Mouse (Mus musculus): ENCODE measurements around the gene Gse1. TPM values are rescaled to one million over a fixed set of nuclear protein-coding genes. Genes with fewer than 3 reads are reported as not detected.

The Gse1 gene
- polyA plus RNA-seq, 3 experiments from 2014 or later, result 2.0 to 4.0 (median 3.2) TPM

- ATAC-seq, result no peak
Observed at GRCm38 (mm10) chr8:120378306-120378705, 150.1 kb downstream of the Gse1 start.

GRCm38 (mm10) chr8:120379015-120379414 is 150.8 kb downstream of the Gse1 start:
- no peak for ATAC-seq

- no peak for ATAC-seq
Observed at GRCm38 (mm10) chr8:120381865-120382264, 153.6 kb downstream of the Gse1 start.

DNA sequence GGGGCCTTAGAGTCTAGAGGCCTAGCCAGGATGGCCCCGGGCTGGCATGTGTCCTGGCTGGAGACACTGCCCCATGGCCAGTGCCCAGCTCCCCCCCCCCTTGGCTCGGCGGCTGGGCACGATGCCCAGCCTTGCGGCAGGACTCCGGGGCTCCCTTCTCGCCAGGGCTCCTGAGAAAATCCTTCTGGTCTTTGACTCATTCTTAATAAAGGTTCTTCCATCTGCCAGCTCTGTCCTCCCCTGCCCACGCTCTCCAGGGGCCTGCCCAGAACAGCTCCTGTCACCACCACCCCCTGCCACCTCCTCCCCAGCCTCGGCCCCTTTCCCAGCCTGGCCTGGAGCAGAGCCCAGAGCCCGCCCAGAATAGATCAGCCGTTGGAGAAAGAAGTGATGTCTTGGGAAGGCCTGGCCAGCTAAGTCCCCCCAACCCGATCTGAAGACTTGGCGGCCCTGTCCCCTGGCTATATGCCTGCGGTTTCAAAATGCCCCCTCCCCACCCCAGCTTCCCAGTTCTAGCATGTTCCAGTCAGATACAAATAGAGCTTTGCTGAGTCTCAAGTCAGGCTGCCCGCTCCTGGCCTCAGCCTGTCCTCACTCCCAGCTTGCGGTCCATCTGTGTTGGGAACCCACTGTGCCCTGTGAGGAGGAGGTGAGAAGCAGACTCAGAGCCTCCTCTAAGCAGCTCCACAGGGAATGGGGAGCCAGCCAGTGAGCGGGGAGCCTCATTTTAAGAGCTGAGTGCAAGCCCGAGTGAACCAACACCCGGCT is 154.4 kb downstream of the Gse1 start:
- no peak for ATAC-seq

DNA sequence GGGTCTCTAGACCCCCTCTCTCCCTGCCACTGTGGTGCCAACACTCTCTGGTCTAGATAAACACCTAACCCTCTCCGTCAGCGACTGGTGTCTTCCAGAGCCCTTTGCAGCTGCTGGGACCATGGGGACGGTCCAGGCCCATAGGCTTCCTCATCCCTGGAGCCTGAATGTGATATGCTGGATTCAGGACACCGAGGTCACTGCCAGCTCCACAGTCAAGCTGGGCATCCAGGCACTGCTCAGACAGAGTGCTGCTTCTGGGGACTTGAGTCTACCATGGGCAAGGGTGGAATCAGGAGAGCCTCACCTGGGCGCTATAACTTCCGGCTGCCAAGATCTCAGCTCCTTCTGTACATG is 154.9 kb downstream of the Gse1 start:
- ATAC-seq, result no peak

GRCm38 (mm10) chr8:120383713-120384112 is 155.5 kb downstream of the Gse1 start:
- no peak for ATAC-seq

GRCm38 (mm10) chr8:120384745-120385144 is 156.5 kb downstream of the Gse1 start:
- no peak for ATAC-seq

DNA sequence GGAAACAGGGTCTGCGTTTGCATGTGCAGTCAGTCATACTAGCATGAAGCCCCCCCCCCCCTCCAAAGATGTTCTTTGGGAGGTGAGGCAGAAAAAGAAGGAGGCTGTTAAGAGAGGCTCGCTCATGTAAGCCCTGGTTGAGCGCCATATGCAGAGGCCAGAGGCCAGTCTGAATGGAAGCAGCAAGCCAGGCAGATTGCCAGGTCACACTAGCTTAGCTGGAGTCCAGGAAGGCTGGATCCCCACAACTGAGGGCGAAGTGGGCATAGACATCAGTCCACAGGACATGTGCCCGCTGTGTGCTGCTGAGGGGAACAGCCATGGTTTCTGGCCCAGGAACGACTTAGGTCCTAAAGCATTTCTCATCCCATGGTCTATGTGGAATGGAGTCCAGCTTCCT is 160.0 kb downstream of the Gse1 start:
- ATAC-seq, result no peak

DNA sequence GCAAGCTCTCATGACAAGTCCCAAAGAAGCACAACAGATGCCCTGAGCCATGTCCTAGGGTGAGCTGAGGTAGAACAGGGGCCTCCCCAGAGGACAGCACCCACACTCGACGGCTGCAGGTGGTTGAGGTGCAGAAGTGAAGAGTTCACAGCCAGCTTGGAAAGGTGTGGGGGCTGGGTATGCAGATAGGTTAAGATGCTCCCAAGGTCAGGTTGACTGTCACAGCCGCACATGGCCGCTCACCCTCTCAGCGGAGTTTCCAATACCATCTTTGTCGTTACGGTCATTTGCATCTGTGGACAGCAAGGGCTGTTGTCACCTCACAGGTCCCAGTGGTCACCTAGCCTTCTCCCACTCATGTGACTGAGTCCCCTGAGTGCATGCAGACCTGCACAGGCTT is 162.3 kb downstream of the Gse1 start:
- ATAC-seq, result no peak

- no peak for ATAC-seq
Observed at GRCm38 (mm10) chr8:120391856-120392255, 163.6 kb downstream of the Gse1 start.

DNA sequence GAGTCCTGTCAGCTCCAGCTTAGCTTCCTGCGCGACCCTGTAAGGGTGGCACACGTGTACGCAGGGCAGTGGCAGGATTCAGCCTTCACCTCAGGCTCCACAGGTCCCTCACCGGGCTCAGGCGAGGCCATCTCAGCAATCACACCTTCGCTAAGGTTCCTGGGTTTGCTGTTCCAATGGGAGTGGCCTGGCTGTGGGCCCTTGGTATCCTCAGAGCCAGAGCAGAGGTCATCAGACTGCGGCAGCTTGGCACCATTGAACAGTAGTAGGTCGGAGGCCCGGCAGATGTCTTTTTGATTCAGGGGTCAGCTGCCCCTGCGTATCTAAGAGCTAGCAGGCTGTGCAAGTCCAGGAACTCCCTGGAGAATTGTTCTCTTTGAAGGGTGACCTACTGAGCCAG is 164.8 kb downstream of the Gse1 start:
- ATAC-seq, result no peak

GRCm38 (mm10) chr8:120393871-120394275 is 165.6 kb downstream of the Gse1 start:
- ATAC-seq, result no peak

GRCm38 (mm10) chr8:120395892-120396291 is 167.6 kb downstream of the Gse1 start:
- ATAC-seq, result no peak

- peak; percentile 78 for ATAC-seq
Observed at GRCm38 (mm10) chr8:120396756-120397155, 168.5 kb downstream of the Gse1 start.

GRCm38 (mm10) chr8:120397444-120398411 is 169.5 kb downstream of the Gse1 start:
- no peak for ATAC-seq

DNA sequence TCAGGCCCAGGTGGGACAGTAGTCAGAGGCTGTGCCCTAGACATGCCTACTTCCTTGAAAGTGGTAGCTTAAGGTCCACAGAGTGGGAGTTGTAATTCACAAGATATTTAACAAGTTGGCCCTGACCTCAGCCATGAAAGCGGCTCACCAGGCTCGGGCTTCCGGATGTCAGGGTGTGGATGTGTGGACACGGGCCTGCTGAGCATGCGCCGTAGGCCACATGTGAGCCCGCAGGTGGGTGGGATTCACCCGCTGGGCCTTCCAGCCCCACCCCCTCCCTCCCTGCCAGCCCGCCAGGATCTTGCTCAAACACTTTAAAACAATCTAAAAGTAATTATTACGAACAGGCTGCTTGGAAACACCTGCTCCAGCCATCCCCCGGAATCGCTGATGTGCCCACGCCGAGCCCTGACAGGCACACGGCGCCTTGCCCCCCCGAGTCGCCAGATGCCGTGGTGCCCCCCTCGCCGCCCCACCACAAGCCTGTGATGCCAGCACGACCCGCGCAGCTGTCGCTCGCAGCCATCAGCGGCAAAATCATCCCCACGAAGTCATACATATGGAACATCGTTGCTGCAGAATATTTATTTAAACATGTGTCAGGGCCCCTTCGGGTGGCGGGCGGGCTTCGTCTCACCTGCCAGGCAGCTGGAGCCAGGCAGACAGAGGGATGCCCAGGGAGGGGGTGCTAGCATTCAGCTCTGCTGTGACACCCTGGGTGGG is 171.1 kb downstream of the Gse1 start:
- ATAC-seq, result no peak

DNA sequence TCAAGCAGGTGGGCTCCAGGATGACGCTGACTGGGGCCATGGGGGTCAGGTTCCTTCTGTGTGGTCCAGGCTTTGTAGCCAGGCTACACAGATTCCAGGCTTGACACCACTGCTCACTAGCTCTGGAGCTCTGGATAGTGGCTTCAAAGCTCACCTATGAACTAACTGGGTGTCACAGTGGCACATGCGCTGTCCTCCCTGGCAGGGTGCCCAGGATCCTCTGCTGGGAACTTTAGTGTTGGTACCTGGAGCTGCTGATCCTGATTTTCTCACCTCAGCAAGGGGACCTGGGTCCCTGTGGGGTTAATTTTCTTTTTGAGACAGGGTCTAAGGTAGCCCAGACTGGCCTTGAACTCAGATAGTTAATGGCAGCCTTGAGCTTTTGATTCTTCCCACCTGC is 173.0 kb downstream of the Gse1 start:
- ATAC-seq, result no peak

DNA sequence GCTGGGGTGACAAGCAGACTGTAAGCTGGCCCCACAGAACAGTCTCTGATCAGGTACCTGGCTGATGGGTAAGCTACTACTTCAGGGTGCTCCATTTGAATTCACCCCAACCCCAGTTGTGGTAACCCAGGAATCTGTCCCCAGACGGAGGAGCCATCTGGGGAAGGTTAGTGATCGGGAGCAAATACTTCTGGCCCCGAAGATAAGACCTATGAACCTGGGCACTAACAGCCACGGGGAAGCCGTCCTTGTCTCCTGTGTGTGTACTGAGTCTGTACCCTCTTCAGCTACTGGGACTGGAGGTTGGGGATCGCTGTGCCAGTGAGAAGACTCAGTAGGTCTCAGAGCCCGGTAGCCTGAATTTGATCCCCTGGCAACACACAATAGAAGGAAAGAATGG is 173.5 kb downstream of the Gse1 start:
- ATAC-seq, result no peak

DNA sequence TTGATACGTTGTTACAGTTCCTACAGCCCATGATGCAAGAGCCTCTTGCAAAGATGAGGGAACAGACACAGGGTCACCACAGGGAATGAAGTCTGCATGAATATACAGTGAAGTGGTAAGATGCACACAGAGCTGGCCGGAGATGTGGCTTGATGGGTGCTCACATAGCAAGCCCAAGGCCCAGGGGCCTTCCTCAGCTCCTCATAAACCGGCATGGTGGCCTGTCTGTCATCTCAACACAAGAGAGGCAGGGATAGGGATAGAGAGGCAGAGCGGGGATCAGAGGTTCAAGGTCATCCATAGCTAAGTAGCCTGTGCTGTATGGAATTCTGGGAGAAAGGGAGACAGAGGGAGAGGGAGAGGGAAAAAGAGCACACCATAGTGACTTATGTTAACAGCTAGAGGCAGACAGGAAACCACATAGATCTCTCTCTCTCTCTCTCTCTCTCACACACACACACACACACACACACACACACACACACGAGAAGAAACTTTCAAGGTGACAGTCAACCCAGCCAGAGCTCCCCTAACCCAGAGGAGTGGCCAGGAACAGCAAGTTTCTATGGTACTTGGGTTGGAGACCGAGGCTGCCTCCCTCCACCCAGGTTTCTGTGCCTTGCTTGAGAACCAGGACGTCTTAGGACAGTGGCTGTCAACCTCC is 175.5 kb downstream of the Gse1 start:
- peak; percentile 25 for ATAC-seq

- ATAC-seq, result no peak
Observed at GRCm38 (mm10) chr8:120404609-120405036, 176.4 kb downstream of the Gse1 start.

DNA sequence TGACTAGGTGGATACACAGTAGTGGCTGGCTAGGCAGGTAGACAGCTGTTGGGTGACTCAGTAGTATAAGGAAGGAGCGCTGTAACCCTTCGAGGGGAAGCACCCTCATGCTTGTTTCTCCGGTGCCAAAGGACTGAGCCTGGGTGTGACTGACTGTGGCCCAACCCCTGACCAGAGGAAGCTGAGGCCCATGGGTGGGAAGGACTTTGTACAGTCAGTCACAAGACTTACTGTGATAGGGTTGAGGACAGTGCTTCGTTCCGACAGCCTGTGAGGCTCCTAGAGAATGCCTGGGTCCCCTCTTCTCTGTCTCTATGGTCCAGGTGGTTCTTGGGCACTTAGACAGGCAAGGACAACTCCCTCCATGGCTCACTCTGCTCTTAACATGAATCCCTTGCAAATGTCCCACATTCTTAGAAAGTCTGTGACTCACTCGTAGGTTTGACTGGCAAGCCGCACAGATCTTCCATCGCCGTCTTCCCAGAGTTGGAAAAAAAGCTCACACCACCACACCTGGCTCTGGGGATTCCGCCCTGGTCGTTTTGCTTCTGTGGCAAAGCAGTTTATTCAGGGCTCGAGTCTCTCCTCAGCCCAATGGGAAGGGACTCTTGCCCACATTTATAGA is 177.9 kb downstream of the Gse1 start:
- no peak for ATAC-seq

DNA sequence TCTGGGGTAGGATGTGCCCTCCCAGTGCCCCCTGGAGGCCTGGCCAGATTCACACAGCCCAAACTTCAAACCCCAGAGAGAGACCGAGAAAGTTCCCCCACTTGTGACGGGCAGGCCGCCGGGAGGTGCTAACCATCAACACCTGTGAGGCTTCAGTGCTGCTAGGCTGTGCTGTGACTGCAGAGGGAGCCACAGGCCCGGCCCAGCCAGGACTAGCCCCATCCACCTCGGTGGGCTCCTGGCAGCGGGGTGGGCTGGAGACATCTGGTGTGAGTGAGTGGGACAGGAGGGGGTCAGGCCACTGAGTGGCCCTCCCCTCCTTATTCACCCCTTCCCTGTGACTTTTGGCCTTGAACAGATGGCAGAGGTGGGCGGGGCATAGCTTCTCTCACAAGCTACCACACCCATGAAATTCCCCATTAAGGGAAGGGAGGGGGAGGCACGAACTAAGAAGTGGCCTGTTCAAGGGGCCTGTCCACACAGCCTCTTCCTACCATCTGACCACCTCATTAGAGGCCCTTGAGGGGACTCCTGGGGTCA is 179.5 kb downstream of the Gse1 start:
- no peak for ATAC-seq
